Mouse (Mus musculus) neural tube, embryonic 12.5 days (tissue): ENCODE results near the gene Aff3. TPM values are rescaled to one million over a fixed set of nuclear protein-coding genes. Genes with fewer than 3 reads are reported as not detected.

Experiments
- polyA plus RNA-seq: library from polyadenylated mRNA; unstranded; fragments of >200 nt; fragmentation: Nextera tagmentation; extraction: Ambion mirVana; gene quantifications from 2 replicates; pipeline ENCODE4 v1.2.1, GENCODE M21; 2016

Aff3 gene
- polyA plus RNA-seq, 1 experiment from 2014 or later = 37.7 TPM

Other genes with a start within 250 kb of the Aff3 start
- gene Lonrf2, start 171.8 kb upstream of the Aff3 start, polyA plus RNA-seq = 8.0 and 8.5 TPM in 2 replicates
- gene Chst10, start 233.2 kb upstream of the Aff3 start, polyA plus RNA-seq = 29.4 and 32.7 TPM in 2 replicates